Mouse (Mus musculus) liver, adult 2 months (tissue): ENCODE measurements around the gene Cd40. TPM values are rescaled to one million over a fixed set of nuclear protein-coding genes. Genes with fewer than 3 reads are reported as not detected.

Experiments
- DNase-seq: peaks from one replicate; pipeline ENCODE4 v3.0.0-alpha.2; 2011; ENCODE audit warnings: low read depth, low spot score; ENCODE audit errors: extremely low read depth
- H3K27ac ChIP-seq: fragments of 200-500 bp; replicated peaks from 2 replicates; pipeline ENCODE4 v1.5.1; 2012; ENCODE audit warnings: low read depth, mild to moderate bottlenecking, control low read depth, inconsistent platforms, low read length; ENCODE audit not compliant: insufficient read depth
- H3K27me3 ChIP-seq: fragments of 200-500 bp; 2 replicates; pipeline ENCODE4 v1.6.1; 2012; ENCODE audit warnings: mild to moderate bottlenecking, moderate library complexity, low read length, inconsistent platforms; ENCODE audit not compliant: control insufficient read depth, insufficient read depth
- H3K36me3 ChIP-seq: fragments of 200-500 bp; 2 replicates; pipeline ENCODE4 v1.6.1; 2012; ENCODE audit warnings: low read length, inconsistent platforms; ENCODE audit not compliant: control insufficient read depth, insufficient read depth
- H3K4me1 ChIP-seq: fragments of 200-500 bp; 2 replicates; pipeline ENCODE4 v1.6.1; 2011; ENCODE audit warnings: low read length; ENCODE audit not compliant: control insufficient read depth, insufficient read depth
- H3K4me3 ChIP-seq: fragments of 200-500 bp; 2 replicates; pipeline ENCODE4 v1.5.1; 2011; ENCODE audit warnings: low read depth, mild to moderate bottlenecking, control low read depth, low read length, moderate library complexity; ENCODE audit not compliant: insufficient read depth
- H3K79me2 ChIP-seq: fragments of 200-500 bp; 2 replicates; pipeline ENCODE4 v1.6.1; 2012; ENCODE audit warnings: inconsistent platforms, mild to moderate bottlenecking, low read length, moderate library complexity; ENCODE audit not compliant: control insufficient read depth, insufficient read depth
- H3K9ac ChIP-seq: fragments of 200-500 bp; 2 replicates; pipeline ENCODE4 v1.6.1; 2012; ENCODE audit warnings: low read depth, mild to moderate bottlenecking, control low read depth, inconsistent platforms, low read length
- CTCF ChIP-seq: fragments of 200-500 bp; IDR thresholded peaks from 2 replicates; pipeline ENCODE4 v1.5.1; 2011; ENCODE audit warnings: low read depth, low read length, control low read depth
- POLR2A ChIP-seq: fragments of 200-500 bp; IDR thresholded peaks from 2 replicates; pipeline ENCODE4 v1.6.1; 2011; ENCODE audit warnings: low read length, control low read depth; ENCODE audit not compliant: insufficient read depth; ENCODE audit errors: extremely low read depth
- WGBS: fragments of 180-500 bp; shearing (Covaris S2); methylation state at CpG from one replicate; pipeline ENCODE4 v1.1.7; 2018; 5-methylcytosine and 5-hydroxymethylcytosine counted together
- polyA plus RNA-seq: library from polyadenylated mRNA; depleted of rRNA; stranded (reverse); fragments of >200 nt; gene quantifications from 2 replicates; pipeline ENCODE4 v1.2.3, GENCODE M21; 2012; rRNA removed
- total RNA-seq: library from RNA; depleted of rRNA; stranded (reverse); fragments of >200 nt; gene quantifications from 2 replicates; pipeline ENCODE4 v1.2.3, GENCODE M21; 2014; rRNA removed

Cd40 gene
- total and polyA plus RNA-seq, 2 experiments = 0.74 to 1.0 TPM

GRCm38 (mm10) chr2:165112149-165112548 lies 56.7 kb downstream of the Cd40 start:
- peak; percentile 33 for DNase-seq
- TF ChIP-seq CTCF = peak; percentile 87
- no peak for TF ChIP-seq POLR2A
- no peaks in the 10 kb centered on the region for H3K79me2 ChIP-seq
- no peak overlapping the region for H3K4me3 ChIP-seq
- no peak overlapping the region for H3K27ac ChIP-seq
- no peaks in the 10 kb centered on the region for H3K36me3 ChIP-seq
- H3K27me3 ChIP-seq = peaks cover 6% of the 10 kb centered on the region
- H3K9ac ChIP-seq = no peak overlapping the region
- 0 out of 2 replicates have a peak, but pooled peaks cover 2% of the 10 kb centered on the region for H3K4me1 ChIP-seq
- 2% methylated on average over 54 of the region's 54 CpGs for WGBS

DNA sequence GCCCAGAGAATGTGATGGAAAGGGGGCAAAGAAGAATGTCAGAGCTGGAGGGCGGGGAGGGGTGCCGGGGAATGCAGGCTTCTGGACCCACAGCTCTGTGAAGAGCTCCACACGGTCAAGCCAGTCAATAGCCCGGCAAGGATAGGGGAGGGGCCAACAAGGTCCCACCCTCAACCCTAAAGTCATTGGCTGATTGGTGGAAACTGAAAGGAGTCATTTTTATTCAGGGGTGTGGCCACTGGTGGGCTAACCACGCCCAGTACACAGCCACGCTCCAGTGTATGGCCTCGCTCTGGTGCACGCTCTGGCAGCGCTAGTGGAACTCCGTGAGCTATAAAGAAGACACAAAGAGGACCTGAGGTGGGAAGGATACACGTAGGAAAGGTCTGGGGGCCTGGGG lies 58.3 kb downstream of the Cd40 start:
- Histone ChIP-seq H3K79me2 (no peaks in the 10 kb centered on the region), H3K9ac (no peak overlapping the region), H3K4me3 (no peak overlapping the region), H3K4me1 (0 out of 2 replicates have a peak, but pooled peaks cover 2% of the 10 kb centered on the region), H3K36me3 (no peaks in the 10 kb centered on the region), H3K27ac (no peak overlapping the region), H3K27me3 (peaks cover 6% of the 10 kb centered on the region)
- WGBS = 27% methylated on average over 11 of the region's 11 CpGs
- TF ChIP-seq CTCF (no peak), POLR2A (no peak)
- no peak for DNase-seq

DNA sequence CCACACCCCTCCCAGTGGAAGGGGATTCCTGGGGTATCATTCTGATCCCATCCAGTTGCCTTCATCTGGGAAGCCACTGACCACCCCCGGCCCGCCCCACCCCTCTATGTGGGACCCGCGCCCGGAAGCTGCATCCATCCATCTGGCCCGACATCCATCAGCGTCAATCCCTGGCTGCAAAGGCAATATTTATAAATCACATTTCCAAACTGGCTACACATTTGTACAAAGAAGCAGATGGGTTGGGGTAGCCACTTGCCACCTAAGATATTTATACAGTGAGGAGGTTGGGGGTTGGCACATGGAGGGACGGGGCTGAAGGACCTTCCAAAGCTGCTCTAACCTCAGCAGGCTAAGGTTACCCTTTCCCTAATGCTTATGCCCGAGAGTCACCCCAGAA lies 65.3 kb downstream of the Cd40 start:
- TF ChIP-seq CTCF (no peak), POLR2A (no peak)
- Histone ChIP-seq H3K4me3 (no peak overlapping the region), H3K9ac (no peak overlapping the region), H3K36me3 (no peaks in the 10 kb centered on the region), H3K79me2 (no peaks in the 10 kb centered on the region), H3K4me1 (no peaks in the 10 kb centered on the region), H3K27me3 (peaks cover 3% of the 10 kb centered on the region; the same call in 1 of the 2 replicates), H3K27ac (no peak overlapping the region)
- no peak for DNase-seq
- WGBS = 81% methylated on average over 9 of the region's 9 CpGs

GRCm38 (mm10) chr2:165121206-165121840 lies 65.9 kb downstream of the Cd40 start:
- H3K36me3 ChIP-seq = no peaks in the 10 kb centered on the region
- TF ChIP-seq POLR2A (no peak), CTCF (no peak)
- H3K9ac ChIP-seq = no peak overlapping the region
- DNase-seq = no peak
- peaks cover 3% of the 10 kb centered on the region; the same call in 1 of the 2 replicates for H3K27me3 ChIP-seq
- 26% methylated on average over 10 of the region's 10 CpGs for WGBS
- H3K4me3 ChIP-seq = no peak overlapping the region
- no peaks in the 10 kb centered on the region for H3K79me2 ChIP-seq
- no peaks in the 10 kb centered on the region for H3K4me1 ChIP-seq
- no peak overlapping the region for H3K27ac ChIP-seq

Other genes starting within 250 kb of the Cd40 start
- gene Zswim1, start 232.9 kb upstream of the Cd40 start, total RNA-seq = 0.55 and 0.81 TPM in 2 replicates
- 3.2 and 4.4 TPM in 2 replicates for gene Zswim1, start 232.9 kb upstream of the Cd40 start, polyA plus RNA-seq
- gene Spata25, start 227.1 kb upstream of the Cd40 start, total RNA-seq = 0.18 TPM in 1 of 2 replicates, not detected in the other
- gene Spata25, start 227.1 kb upstream of the Cd40 start, polyA plus RNA-seq = not detected in 2 replicates
- gene Ctsa, start 222.8 kb upstream of the Cd40 start, total RNA-seq = 112 and 135 TPM in 2 replicates
- gene Ctsa, start 222.8 kb upstream of the Cd40 start, polyA plus RNA-seq = 164 and 279 TPM in 2 replicates
- gene Neurl2, start 222.2 kb upstream of the Cd40 start, total RNA-seq = 1.6 and 2.3 TPM in 2 replicates
- gene Neurl2, start 222.2 kb upstream of the Cd40 start, polyA plus RNA-seq = 4.5 and 5.6 TPM in 2 replicates
- gene Pltp, start 197.9 kb upstream of the Cd40 start, total RNA-seq = 21.7 and 22.1 TPM in 2 replicates
- 49.7 and 92.8 TPM in 2 replicates for gene Pltp, start 197.9 kb upstream of the Cd40 start, polyA plus RNA-seq
- gene Pcif1, start 176.3 kb upstream of the Cd40 start, total RNA-seq = 9.1 and 12.9 TPM in 2 replicates
- gene Pcif1, start 176.3 kb upstream of the Cd40 start, polyA plus RNA-seq = 20.2 and 21.3 TPM in 2 replicates
- gene Zfp335, start 143.9 kb upstream of the Cd40 start, total RNA-seq = 2.4 and 4.0 TPM in 2 replicates
- gene Zfp335, start 143.9 kb upstream of the Cd40 start, polyA plus RNA-seq = 13.5 and 18.9 TPM in 2 replicates
- gene Mmp9, start 114.8 kb upstream of the Cd40 start, total RNA-seq = 0.20 and 0.65 TPM in 2 replicates
- 0.55 and 0.70 TPM in 2 replicates for gene Mmp9, start 114.8 kb upstream of the Cd40 start, polyA plus RNA-seq
- gene Slc12a5, start 94.8 kb upstream of the Cd40 start, total RNA-seq = 0.46 and 0.54 TPM in 2 replicates
- 0.85 and 1.1 TPM in 2 replicates for gene Slc12a5, start 94.8 kb upstream of the Cd40 start, polyA plus RNA-seq
- gene Ncoa5, start 20.8 kb upstream of the Cd40 start, total RNA-seq = 4.3 and 6.8 TPM in 2 replicates
- gene Ncoa5, start 20.8 kb upstream of the Cd40 start, polyA plus RNA-seq = 9.2 and 11.5 TPM in 2 replicates
- gene 1700025C18Rik, start 35.1 kb downstream of the Cd40 start, total RNA-seq = not detected in 2 replicates
- gene 1700025C18Rik, start 35.1 kb downstream of the Cd40 start, polyA plus RNA-seq = not detected in 2 replicates
- under 0.01 TPM in 1 of 2 replicates, not detected in the other for gene Cdh22, start 179.2 kb downstream of the Cd40 start, total RNA-seq
- not detected in 2 replicates for gene Cdh22, start 179.2 kb downstream of the Cd40 start, polyA plus RNA-seq
- 13.5 and 17.2 TPM in 2 replicates for gene Slc35c2, start 232.2 kb downstream of the Cd40 start, total RNA-seq
- 42.4 and 52.1 TPM in 2 replicates for gene Slc35c2, start 232.2 kb downstream of the Cd40 start, polyA plus RNA-seq